Mouse (Mus musculus) cerebellum, adult (tissue): Measurements from ENCODE around the gene Plekha5.

ENCODE experiments used
- ATAC-seq: cut with Nextera tagmentation; 2 replicates; pipeline ENCODE4 v1.9.2; 2017; ENCODE audit warnings: mild to moderate bottlenecking, moderate library complexity, mixed read lengths; ENCODE audit not compliant: insufficient number of reproducible peaks, low FRiP score, low TSS enrichment

Gene Plekha5

GRCm38 (mm10) chr6:140633616-140634015 is 209.8 kb downstream of the Plekha5 start:
- peak; percentile 31; the same call in 1 of the 2 replicates for ATAC-seq

- ATAC-seq, result no peak
Measured at GRCm38 (mm10) chr6:140636290-140636689, 212.4 kb downstream of the Plekha5 start.

GRCm38 (mm10) chr6:140642010-140642409 is 218.2 kb downstream of the Plekha5 start:
- ATAC-seq, result no peak

GRCm38 (mm10) chr6:140642655-140643054 is 218.8 kb downstream of the Plekha5 start:
- ATAC-seq, result no peak

GRCm38 (mm10) chr6:140645931-140646330 is 222.1 kb downstream of the Plekha5 start:
- ATAC-seq, result no peak
